Mouse (Mus musculus): Measurements from ENCODE around the gene Tead2. TPM values are rescaled to one million over a fixed set of nuclear protein-coding genes. Genes with fewer than 3 reads are reported as not detected.
"Not testable (repeated sequence)": the region's sequence is repeated elsewhere in the genome, so short reads cannot be mapped to it uniquely, and the experiment has no call there.

The Tead2 gene
- total RNA-seq, 2 experiments from 2014 or later: not detected

DNA sequence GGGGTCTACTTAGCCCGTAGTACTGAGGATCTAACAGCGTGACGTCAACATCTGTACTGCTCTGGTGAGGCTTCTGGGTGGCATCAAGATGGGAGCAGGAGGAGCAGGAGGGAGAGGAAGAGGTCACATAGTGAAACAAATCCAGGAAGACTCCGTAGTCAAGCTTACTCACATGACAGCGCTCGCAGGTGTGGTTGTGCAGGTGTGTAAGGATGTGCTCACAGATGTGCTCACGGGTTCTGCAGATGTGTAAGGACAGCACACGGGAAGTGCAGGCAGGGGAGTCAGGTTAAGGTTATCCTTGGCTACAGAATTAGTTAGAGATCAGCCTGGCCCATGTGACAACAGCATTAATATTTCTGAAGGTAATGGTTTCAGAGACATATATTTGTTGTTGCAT, 38.3 kb downstream of the Tead2 start:
- ATAC-seq (ENCODE audit: poor library complexity, severe bottlenecking): no peak

DNA sequence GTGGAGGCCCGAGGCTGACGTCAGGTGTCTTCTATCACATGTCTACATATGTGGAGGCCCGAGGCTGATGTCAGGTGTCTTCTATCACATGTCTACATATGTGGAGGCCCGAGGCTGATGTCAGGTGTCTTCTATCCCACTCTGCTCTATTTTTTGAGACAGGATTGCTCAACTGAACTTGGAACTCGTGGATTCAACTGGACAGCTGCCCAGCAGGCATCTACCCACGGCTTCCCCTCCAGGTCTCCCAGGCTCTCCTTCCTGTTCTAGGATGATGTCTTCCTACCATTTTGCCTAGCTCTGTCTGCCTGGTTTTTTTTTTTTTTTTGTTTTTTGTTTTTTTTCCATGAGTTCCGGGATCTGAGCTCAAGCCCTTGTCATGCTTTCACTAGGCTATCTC, 40.3 kb downstream of the Tead2 start:
- ATAC-seq (ENCODE audit: poor library complexity, severe bottlenecking): not testable (repeated sequence)

DNA sequence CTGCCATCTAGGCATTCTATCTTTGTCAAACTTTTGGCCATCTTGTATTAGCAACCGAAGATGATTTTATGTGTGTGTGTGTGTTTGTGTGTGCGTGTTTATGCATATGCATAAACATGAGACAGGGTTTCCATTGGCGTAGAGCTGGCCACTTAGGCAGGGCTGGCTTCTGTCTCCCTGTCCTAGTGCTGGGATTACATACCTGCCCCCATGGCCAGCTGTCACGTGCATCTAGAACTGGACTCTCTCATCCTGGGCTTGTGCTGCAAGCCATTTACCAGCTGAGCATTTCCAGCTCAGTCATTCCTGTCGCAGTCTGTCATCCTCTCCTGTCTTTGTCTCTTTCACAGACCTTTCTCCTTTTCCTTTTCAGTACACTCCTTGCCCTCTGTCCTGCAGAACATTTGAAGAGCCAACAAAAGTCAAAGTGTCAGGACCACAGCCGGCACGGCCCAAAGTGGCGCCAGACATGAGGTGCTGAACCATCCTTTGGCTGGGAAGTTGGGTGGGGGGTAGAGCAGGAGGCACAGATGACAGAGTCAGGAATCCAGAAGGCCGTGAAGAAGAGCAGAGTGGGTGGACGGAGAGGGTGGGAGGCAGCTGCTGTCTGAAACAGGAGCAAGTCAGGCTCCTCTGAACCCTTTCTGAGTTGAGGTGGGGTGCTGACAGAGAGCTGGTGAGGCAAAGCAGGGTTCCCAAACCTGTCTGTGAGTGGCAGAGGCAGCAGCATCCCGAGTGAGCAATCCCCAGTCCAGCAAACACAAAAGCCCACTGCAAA, 41.7 kb downstream of the Tead2 start:
- no peak for ATAC-seq (ENCODE audit: poor library complexity, severe bottlenecking)

DNA sequence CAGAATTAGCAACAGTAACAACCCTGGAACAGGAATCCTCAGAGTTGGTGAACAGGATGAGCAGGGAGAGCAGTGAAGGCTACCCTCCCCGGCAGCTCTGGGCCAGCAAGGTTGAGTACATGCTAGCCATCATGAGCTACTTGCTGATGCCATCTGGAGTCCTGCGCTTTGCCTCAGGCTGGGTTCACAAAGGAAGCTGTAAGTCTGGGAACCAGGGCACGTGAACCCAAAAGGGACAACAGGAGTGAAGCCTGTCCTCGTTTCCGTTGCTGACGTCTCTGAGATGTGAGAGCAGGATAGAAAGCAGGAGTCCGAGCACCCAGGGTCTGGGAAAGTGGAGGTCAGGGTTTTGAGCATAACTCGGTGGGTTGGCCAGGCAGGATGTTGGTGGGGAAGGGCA, 43.7 kb downstream of the Tead2 start:
- no peak for ATAC-seq (ENCODE audit: poor library complexity, severe bottlenecking)

DNA sequence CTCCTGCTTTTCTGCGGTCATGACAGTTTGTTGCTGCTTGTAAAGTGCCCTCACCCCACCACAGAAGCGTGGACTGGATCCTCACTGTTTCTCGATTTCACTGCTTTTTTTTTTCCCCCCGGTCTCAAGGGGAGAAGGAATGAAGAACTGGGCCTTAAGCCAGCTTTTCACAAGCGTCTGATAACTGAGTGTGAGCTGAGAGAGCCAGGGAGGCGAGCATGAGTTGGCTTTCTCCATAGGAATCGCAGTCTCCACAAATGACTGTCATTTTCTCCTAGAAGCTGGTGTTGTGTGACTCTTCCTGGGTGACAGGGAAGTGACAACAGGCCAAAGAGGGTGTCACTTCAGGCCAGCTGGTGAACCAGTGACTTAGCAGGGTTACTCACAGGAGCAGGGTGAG, 46.7 kb downstream of the Tead2 start:
- no peak for ATAC-seq (ENCODE audit: poor library complexity, severe bottlenecking)

DNA sequence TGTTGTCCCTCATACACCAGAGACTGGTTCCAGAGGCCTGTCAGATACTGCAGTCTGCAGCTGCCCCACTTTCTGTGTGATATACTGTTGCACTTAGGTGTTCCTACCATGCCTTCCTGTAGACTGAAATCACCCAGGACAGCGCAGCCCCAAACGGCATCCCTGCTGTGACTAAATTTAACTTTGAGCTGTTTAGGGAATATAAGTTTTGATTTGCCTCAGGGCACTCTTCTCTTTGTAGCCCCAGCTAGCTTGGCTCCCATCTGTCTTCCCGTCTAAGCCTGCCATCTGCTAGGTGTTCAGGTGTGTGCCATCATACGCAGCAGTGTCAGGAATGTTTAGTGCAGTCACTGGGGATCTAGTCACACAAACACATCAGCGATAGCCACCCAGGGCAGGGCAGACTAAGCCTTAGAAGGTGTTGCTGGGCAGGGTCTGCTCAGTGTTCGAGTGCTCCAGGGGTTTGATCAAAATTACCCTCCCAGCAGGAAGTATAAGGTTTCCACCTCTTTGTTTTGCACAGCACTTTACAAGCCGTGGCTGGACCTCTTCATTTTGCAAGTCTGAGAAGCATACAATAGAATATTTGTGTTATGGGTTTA, 47.6 kb downstream of the Tead2 start:
- no peak for ATAC-seq (ENCODE audit: poor library complexity, severe bottlenecking)

DNA sequence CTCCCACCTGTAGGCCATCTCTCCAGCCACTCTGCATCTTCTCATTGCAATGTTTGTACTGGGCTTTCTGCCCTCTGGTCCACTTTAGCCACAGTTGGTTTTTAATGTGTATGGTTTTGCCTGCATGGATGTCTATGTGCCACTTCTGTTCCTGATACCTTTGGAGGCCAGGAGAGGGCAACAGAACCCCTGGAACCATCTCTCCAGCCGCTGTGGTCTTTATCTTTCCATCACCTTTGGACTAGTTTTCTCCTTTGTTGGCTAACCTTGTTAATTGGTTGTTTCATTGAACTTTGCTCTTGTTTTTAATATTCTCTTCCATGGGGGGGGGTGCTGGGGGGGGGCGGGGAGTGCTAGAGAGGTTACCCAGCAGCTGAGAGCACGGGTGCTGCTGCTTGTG, 48.8 kb downstream of the Tead2 start:
- no peak for ATAC-seq (ENCODE audit: poor library complexity, severe bottlenecking)

DNA sequence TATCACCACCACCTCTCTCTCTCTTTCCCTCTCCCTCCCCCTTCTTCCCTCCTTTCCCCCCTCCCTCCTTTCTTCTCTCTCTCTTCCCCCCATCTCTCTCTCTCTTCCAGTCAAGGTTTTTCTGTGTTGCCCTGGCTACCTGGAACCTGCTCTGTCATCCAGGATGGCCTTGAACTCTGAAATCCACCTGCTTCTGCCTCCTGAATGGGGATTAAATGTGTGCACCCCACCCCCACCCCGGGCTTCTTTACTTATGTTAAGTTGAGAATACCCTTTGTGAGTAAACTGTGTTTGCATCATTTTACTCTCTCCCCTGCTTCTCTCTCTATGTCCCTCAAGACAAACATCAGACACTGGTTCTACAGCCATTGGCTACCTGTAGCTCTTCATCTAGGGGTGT, 50.0 kb downstream of the Tead2 start:
- ATAC-seq (ENCODE audit: poor library complexity, severe bottlenecking): no peak

DNA sequence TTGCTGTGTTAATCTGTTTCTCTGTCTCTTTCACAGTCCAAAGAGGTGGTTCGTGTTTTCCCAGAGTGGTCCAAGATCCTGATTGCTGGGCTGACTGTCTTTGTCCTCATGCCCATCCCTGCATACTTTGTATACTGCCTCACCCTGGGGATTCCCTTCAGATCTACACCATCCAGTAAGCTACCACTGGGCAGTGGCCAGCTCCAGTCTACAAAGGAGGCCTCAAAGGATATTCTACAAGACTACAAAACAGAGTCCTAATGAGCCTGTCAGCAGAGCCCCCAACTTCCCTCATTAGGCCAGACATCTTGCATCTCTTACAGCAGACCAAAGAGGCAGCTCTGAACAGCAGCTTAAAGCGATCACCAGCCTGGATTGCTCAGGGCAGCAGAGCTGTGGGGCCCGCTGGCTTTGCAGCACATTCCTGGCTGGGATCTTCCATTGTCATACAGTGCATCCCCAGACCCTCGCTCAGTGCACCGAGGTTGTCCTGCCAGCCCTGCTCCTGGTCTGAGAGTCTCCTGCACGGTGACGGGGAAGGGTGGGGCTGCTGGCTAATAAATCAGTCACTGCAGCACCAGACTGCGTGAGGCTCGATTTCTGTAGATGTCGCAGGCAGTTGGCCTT, 57.3 kb downstream of the Tead2 start:
- no peak for ATAC-seq (ENCODE audit: poor library complexity, severe bottlenecking)

DNA sequence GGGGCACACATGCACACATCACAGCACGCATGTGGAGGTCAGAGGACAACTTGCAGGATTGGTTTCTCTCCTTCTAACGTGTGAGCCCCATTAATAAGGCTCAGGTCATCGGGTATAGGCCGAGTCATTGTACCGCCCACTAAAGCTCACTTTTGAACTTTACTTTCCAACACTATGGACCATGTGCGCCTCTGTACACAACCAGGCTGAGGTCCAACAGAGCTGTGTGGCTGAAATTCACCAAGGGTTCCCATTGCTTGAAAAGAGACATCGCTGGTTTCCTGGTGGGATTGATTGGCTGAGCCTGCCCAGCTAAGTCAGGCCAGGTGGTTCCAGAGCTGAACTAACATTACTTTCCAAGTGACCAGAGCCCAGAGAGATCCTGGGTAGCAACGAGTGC, 58.1 kb downstream of the Tead2 start:
- no peak for ATAC-seq (ENCODE audit: poor library complexity, severe bottlenecking)

DNA sequence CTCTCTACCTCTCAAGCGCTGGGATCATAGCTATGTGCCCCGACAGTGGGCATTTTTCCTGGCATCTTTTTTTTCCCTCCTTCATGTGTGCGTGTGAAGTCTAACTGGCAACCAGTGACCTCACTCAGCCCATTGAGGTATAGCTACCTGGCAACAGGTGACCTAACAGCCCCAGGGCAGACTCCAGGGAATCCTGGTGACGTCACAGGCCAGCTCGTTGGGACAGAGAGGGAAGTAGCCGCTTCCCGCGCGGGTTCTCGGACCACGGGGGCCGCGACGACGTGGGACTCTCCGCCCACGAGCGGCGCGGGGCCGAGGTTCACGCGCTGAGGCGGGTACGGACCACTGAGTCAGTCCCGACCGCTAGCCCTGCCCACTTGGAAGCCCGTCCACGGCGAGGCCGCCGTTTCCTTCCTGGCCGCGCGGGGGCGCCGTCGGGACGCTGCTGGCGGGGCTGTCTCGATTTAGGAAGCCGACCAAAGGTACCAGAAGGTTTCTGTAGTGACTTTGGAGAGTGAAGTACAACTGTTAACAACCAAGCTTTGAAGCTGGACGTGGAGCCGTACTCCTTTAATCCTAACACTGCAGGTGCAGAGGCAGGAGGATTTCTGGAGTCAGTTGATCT, 61.7 kb downstream of the Tead2 start, which contains the start of gene Slc6a21:
TSS of gene Slc6a21 (plus strand) at position 378 of the 625 bp plus-strand sequence.
- peak; percentile 86 for ATAC-seq (ENCODE audit: poor library complexity, severe bottlenecking)

Other genes starting within 250 kb of the Tead2 start
Only the 30 nearest of the 36 such genes appear.
- 16.8 and 18.7 TPM in 2 replicates for gene Bcl2l12, start 217.0 kb upstream of the Tead2 start, total RNA-seq (2015)
- gene Bcl2l12, start 217.0 kb upstream of the Tead2 start, total RNA-seq (2017): 14.1 and 17.7 TPM in 2 replicates
- gene Scaf1, start 199.4 kb upstream of the Tead2 start, total RNA-seq (2015): 22.2 and 23.0 TPM in 2 replicates
- gene Scaf1, start 199.4 kb upstream of the Tead2 start, total RNA-seq (2017): 9.6 and 12.2 TPM in 2 replicates
- 77.1 and 78.6 TPM in 2 replicates for gene Rras, start 197.8 kb upstream of the Tead2 start, total RNA-seq (2015)
- gene Rras, start 197.8 kb upstream of the Tead2 start, total RNA-seq (2017): 12.7 and 14.1 TPM in 2 replicates
- 15.4 and 16.3 TPM in 2 replicates for gene Prr12, start 162.9 kb upstream of the Tead2 start, total RNA-seq (2015)
- gene Prr12, start 162.9 kb upstream of the Tead2 start, total RNA-seq (2017): 1.9 and 3.0 TPM in 2 replicates
- gene Nosip, start 153.3 kb upstream of the Tead2 start, total RNA-seq (2015): 41.4 and 46.3 TPM in 2 replicates
- gene Nosip, start 153.3 kb upstream of the Tead2 start, total RNA-seq (2017): 54.2 and 56.8 TPM in 2 replicates
- gene Prrg2, start 153.1 kb upstream of the Tead2 start, total RNA-seq (2015): 6.6 and 8.9 TPM in 2 replicates
- gene Prrg2, start 153.1 kb upstream of the Tead2 start, total RNA-seq (2017): 5.4 TPM in 2 replicates
- 4.5 and 5.8 TPM in 2 replicates for gene Rcn3, start 123.5 kb upstream of the Tead2 start, total RNA-seq (2015)
- 7.8 and 18.1 TPM in 2 replicates for gene Rcn3, start 123.5 kb upstream of the Tead2 start, total RNA-seq (2017)
- gene Fcgrt, start 111.9 kb upstream of the Tead2 start, total RNA-seq (2015): 22.0 and 22.5 TPM in 2 replicates
- 64.1 and 69.0 TPM in 2 replicates for gene Fcgrt, start 111.9 kb upstream of the Tead2 start, total RNA-seq (2017)
- gene Rps11, start 91.3 kb upstream of the Tead2 start, total RNA-seq (2015): 2,516 and 2,663 TPM in 2 replicates
- 1,201 and 1,233 TPM in 2 replicates for gene Rps11, start 91.3 kb upstream of the Tead2 start, total RNA-seq (2017)
- 1,652 and 1,953 TPM in 2 replicates for gene Rpl13a, start 87.0 kb upstream of the Tead2 start, total RNA-seq (2015)
- gene Rpl13a, start 87.0 kb upstream of the Tead2 start, total RNA-seq (2017): 2,014 and 2,240 TPM in 2 replicates
- not detected in 2 replicates for gene Gm45713, start 79.5 kb upstream of the Tead2 start, total RNA-seq (2015)
- gene Gm45713, start 79.5 kb upstream of the Tead2 start, total RNA-seq (2017): not detected in 2 replicates
- gene Flt3l, start 79.3 kb upstream of the Tead2 start, total RNA-seq (2015): 22.7 and 29.0 TPM in 2 replicates
- 17.4 and 17.6 TPM in 2 replicates for gene Flt3l, start 79.3 kb upstream of the Tead2 start, total RNA-seq (2017)
- gene Pih1d1, start 61.5 kb upstream of the Tead2 start, total RNA-seq (2015): 131 and 132 TPM in 2 replicates
- 43.9 and 51.4 TPM in 2 replicates for gene Pih1d1, start 61.5 kb upstream of the Tead2 start, total RNA-seq (2017)
- gene Aldh16a1, start 61.2 kb upstream of the Tead2 start, total RNA-seq (2015): 68.0 and 72.0 TPM in 2 replicates
- 26.9 and 33.7 TPM in 2 replicates for gene Aldh16a1, start 61.2 kb upstream of the Tead2 start, total RNA-seq (2017)
- 0.18 TPM in 1 of 2 replicates, not detected in the other for gene Slc17a7, start 51.8 kb upstream of the Tead2 start, total RNA-seq (2015)
- gene Slc17a7, start 51.8 kb upstream of the Tead2 start, total RNA-seq (2017): not detected in 2 replicates
- not detected in 2 replicates for gene Gfy, start 36.2 kb upstream of the Tead2 start, total RNA-seq (2015)
- gene Gfy, start 36.2 kb upstream of the Tead2 start, total RNA-seq (2017): not detected in 2 replicates
- not detected in 2 replicates for gene Pth2, start 34.8 kb upstream of the Tead2 start, total RNA-seq (2015)
- not detected in 2 replicates for gene Pth2, start 34.8 kb upstream of the Tead2 start, total RNA-seq (2017)
- gene Ccdc155, start 10.9 kb upstream of the Tead2 start, total RNA-seq (2015): not detected in 2 replicates
- not detected in 2 replicates for gene Ccdc155, start 10.9 kb upstream of the Tead2 start, total RNA-seq (2017)
- gene Dkkl1, start 3.6 kb upstream of the Tead2 start, total RNA-seq (2015): 1.0 and 1.6 TPM in 2 replicates
- gene Dkkl1, start 3.6 kb upstream of the Tead2 start, total RNA-seq (2017): 1.1 and 5.0 TPM in 2 replicates
- 105 and 111 TPM in 2 replicates for gene Cd37, start 23.4 kb downstream of the Tead2 start, total RNA-seq (2015)
- gene Cd37, start 23.4 kb downstream of the Tead2 start, total RNA-seq (2017): 67.9 and 74.9 TPM in 2 replicates
- not detected in 2 replicates for gene Slc6a16, start 25.3 kb downstream of the Tead2 start, total RNA-seq (2015)
- gene Slc6a16, start 25.3 kb downstream of the Tead2 start, total RNA-seq (2017): not detected in 2 replicates
- 0.27 and 0.78 TPM in 2 replicates for gene Slc6a21, start 61.8 kb downstream of the Tead2 start, total RNA-seq (2015)
- gene Slc6a21, start 61.8 kb downstream of the Tead2 start, total RNA-seq (2017): not detected in 2 replicates
- gene Trpm4, start 118.0 kb downstream of the Tead2 start, total RNA-seq (2015): 3.2 and 4.7 TPM in 2 replicates
- gene Trpm4, start 118.0 kb downstream of the Tead2 start, total RNA-seq (2017): 4.8 and 5.4 TPM in 2 replicates
- gene Hrc, start 119.5 kb downstream of the Tead2 start, total RNA-seq (2015): not detected in 2 replicates
- 0.07 TPM in 1 of 2 replicates, not detected in the other for gene Hrc, start 119.5 kb downstream of the Tead2 start, total RNA-seq (2017)
- 0.50 TPM in 1 of 2 replicates, not detected in the other for gene Ppfia3, start 151.3 kb downstream of the Tead2 start, total RNA-seq (2015)
- gene Ppfia3, start 151.3 kb downstream of the Tead2 start, total RNA-seq (2017): not detected in 2 replicates
- gene Lin7b, start 154.8 kb downstream of the Tead2 start, total RNA-seq (2015): 0.71 TPM in 1 of 2 replicates, not detected in the other
- not detected in 2 replicates for gene Lin7b, start 154.8 kb downstream of the Tead2 start, total RNA-seq (2017)
- 69.6 and 94.3 TPM in 2 replicates for gene Snrnp70, start 180.0 kb downstream of the Tead2 start, total RNA-seq (2015)
- gene Snrnp70, start 180.0 kb downstream of the Tead2 start, total RNA-seq (2017): 261 and 320 TPM in 2 replicates
- gene Kcna7, start 189.9 kb downstream of the Tead2 start, total RNA-seq (2015): not detected in 2 replicates
- not detected in 2 replicates for gene Kcna7, start 189.9 kb downstream of the Tead2 start, total RNA-seq (2017)
- not detected in 2 replicates for gene Ntf5, start 197.9 kb downstream of the Tead2 start, total RNA-seq (2015)
- gene Ntf5, start 197.9 kb downstream of the Tead2 start, total RNA-seq (2017): not detected in 2 replicates
- not detected in 2 replicates for gene Lhb, start 205.1 kb downstream of the Tead2 start, total RNA-seq (2015)
- not detected in 2 replicates for gene Lhb, start 205.1 kb downstream of the Tead2 start, total RNA-seq (2017)

Measured in megakaryocyte, adult 5-6 weeks (primary cell).